Mouse (Mus musculus) hindlimb bud, embryonic 11.5 days (tissue): ENCODE results near the gene Slc25a45.
A peak's percentile ranks its signal among the peaks of the same experiment; 100 is the strongest.
"Not testable (repeated sequence)": the region's sequence is repeated elsewhere in the genome, so short reads cannot be mapped to it uniquely, and the experiment has no call there.

Source experiments
- DNase-seq: peaks from one replicate; pipeline ENCODE4 v3.0.0-alpha.2; 2012; ENCODE audit warnings: low read depth, low spot score; ENCODE audit errors: extremely low spot score

The Slc25a45 gene

GRCm38 (mm10) chr19:5851481-5851971, 26.1 kb upstream of the Slc25a45 start:
- no peak for DNase-seq

DNA sequence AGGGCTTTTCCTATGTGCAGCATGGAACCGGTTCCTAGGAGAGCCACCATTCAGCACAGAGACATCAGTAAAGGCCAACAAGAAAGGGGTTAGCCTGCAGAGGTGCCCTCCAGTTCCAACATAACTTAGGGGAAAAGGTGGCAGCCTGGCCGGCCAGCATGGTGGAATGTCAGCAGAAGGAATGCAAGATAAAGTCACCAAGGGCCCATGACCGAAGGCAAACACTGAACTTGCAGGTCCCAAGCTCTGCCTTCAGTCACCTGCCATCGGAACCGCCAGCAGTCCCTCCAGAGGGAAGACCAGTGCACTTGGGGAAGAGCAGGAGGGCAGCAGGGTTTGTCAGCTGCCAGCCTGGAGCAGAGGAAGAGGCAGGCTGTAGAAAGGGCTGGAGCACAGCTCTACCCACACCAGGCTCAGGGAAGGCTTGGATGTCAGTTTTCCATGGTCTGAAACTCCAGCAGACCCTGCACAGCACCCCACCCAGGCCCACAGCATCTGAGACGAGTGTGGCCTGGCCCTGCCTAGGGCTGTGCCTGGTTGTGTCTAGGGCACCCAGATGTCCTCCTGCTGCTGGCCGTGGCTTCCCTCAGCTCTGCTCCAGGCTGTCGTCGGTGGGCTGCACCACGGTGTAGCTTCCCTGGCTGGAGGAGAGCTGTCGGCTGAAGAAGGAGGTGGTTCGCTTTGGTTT, 25.4 kb upstream of the Slc25a45 start:
- DNase-seq: no peak

DNA sequence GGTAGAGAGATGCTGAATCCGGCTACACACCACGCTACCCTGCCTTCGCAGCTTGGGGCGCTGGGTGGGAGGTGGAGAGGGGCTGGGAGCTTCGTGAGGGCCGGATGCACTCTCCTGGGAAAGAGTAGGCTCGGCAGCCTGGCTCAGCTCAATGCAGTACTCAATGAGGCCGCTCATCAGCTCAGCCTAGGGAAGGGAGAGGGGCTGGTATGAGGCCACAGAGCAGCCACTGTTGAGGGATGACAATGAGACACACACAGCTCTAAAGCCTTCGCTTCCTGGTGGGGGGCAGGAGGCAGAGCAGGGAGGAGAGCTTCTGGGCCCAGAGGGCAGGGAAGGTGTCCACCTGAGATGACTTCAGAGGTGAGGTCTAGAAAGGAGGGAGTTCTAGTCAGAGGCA, 21.0 kb upstream of the Slc25a45 start:
- no peak for DNase-seq

- DNase-seq: no peak
These were observed 15.1 kb upstream of the Slc25a45 start for GRCm38 (mm10) chr19:5862335-5863085.

GRCm38 (mm10) chr19:5863776-5864175, 13.8 kb upstream of the Slc25a45 start:
- DNase-seq: no peak

DNA sequence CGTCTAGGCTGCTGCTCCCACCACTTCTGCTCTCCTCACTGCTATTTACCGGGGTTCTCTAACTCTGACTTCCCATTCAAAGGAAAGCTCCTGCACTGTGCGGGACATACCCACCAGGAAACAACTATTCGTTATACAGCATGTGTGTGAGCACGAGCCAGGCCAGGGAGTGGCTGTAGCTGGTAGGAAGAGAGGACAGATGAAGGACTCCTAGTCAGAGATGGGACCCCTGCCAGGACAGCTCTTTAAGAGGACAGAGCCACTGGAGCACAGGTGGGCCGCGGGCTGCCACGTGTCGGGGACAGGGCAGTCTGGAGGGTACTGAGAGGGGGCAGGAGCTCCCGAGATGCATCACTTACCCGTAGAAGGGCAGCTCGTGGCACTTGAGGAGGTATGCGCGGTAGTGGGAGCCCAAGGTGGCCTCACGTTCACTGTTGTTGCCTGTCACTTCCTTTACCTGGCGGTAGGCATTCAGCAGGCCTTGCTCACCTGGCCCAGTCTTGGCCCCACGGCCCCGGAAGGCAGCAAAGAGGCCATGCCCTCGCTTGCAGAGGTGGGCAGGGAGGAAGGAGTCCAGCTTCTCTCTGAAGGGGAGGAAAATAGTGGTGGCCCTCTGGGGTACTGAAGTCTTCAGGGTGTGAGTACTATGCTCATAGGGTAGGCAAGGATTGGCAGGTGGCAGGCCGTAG, 12.8 kb upstream of the Slc25a45 start:
- no peak for DNase-seq

DNA sequence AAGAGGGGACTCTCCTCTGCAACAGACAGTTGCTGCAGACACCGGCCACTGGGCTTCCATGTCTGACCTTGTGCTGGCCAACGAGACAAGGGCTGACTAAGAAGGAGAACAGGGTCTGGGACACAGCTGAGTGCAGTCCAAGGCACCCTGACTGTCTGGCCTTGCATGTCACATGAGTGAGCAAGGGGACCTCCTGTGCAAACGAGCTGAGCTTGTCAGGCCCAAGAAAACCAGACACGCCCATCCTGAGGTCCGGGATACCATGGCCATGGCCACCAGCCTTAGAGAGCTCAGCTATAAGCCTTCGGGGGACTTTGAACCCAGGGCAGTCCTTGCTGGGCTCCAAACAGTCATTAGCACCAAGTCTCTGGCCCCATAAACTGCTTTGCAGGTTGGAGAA, 9.5 kb upstream of the Slc25a45 start:
- DNase-seq: no peak

- no peak for DNase-seq
These were observed 6.3 kb upstream of the Slc25a45 start for GRCm38 (mm10) chr19:5871273-5871672.

DNA sequence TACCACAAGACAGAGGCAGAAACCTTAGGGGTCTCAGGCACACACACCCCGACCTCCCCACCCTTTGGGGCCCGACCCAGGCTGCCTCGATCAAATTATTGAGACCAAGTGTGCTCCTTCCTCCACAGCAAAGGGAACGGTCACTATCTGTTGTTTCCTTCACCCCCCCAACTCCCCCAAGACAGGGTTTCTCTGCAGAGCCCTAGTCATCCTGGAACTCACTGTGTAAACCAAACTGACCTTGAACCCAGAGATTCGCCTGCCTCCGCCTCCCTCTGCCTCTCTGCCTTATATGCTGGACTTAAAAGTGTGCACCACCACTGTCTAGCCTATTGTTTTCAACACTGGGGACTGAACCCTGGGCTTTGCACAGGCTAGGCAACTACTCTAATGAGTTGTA, 5.9 kb upstream of the Slc25a45 start:
- DNase-seq: no peak

- no peak for DNase-seq
These were observed 5.1 kb upstream of the Slc25a45 start for GRCm38 (mm10) chr19:5872528-5872927.

DNA sequence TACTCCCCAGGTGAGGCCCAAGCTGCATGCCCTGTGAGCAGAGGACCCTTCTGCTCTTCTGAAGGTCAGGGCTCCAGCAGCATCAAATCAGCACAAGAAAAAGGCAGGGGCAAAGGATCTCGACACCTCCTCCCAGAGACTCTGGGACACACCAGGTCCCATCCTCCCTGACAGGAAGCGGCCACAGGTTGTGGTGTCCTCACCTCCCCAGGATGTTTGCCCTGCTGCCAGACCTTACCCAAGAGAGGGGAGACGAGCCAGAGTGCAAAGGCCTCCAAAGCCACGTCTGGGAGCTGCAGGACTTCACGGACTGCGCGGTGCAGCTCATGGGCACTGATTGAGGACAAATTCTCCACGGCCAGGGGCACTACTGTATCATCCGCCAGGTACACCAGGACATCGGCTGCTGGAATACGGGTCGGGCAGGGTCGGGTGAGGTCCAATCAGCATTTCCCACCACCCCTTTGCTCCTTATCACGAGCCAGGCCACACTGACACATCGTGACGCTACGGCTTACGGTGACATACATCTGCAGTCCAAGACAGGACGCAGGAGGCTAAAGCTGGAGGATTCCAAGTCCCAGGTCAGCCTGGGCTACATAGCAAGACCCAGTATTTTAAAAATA, 4.6 kb upstream of the Slc25a45 start:
- DNase-seq: no peak

DNA sequence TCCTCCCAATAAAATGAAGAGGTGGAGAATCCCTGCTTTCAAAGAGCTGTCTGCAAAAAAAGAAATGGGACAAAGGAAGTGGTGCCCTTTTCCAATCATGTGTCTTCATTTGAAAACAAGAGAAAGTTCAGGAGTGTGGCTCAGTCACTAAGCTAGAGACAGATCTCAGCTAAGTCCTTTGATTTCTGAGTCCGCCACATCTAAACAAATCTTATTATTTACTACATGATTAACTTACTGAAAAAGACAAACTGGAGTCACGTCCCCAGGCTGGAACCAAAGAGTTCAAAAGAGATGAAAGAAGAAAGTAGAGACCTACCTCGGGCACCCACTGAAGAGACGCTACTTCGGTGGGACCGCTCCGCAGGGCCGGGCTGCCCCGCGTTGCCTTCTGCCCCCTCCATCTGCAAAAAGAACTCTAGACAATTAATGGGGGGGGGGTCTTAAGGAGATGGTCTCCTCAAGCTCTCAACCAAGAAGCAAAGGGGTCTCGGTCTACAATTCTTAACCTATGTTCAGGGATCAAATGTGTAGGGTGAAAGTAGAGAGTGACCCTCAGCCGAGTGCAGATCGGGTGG, 3.1 kb upstream of the Slc25a45 start:
- DNase-seq: no peak

GRCm38 (mm10) chr19:5874969-5875480, 2.6 kb upstream of the Slc25a45 start, which contains the start of gene Frmd8:
Gene Frmd8 (minus strand): TSS chr19:5875274.
- DNase-seq: peak; percentile 88

- no peak for DNase-seq
These were observed 734 bp downstream of the Slc25a45 start for GRCm38 (mm10) chr19:5878362-5878722.

GRCm38 (mm10) chr19:5878916-5879315, 1.3 kb downstream of the Slc25a45 start:
- DNase-seq: no peak

DNA sequence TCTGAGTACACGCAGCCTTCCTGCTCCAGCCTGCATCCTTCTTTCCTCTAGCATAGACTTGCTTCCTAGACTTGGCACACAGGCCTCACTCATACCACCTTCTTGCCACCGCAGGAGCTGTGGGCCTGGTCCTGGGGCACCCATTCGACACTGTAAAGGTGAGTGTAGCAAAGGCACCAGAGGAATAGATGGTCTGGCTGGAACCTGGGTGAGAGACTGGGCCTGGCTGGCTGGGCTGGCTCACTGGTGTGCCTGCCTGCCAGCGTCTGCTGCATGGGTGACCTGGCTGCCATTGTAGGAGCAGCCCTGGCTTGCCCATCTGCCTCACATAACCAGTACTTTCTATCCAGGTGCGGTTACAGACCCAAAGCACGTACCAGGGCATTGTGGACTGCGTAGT, 2.1 kb downstream of the Slc25a45 start:
- no peak for DNase-seq

- DNase-seq: no peak
These were observed 3.5 kb downstream of the Slc25a45 start for GRCm38 (mm10) chr19:5881155-5881554.

DNA sequence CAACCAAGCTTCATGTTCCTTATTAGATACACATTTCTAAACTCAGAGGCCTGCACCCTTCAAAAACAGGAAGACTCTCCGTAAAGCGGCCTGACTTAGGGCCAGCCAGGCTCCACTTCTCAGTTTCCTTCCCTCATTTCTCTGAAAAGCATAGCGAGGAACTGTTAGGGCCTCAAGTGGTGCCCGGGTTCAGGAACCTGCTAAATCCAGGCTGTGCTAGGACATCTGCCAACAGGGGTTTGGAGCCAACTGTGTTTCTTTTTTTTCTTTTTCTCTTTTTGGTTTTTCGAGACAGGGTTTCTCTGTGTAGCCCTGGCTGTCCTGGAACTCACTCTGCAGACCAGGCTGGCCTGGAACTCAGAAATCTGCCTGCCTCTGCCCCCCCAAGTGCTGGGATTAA, 4.5 kb downstream of the Slc25a45 start:
- not testable (repeated sequence) for DNase-seq

DNA sequence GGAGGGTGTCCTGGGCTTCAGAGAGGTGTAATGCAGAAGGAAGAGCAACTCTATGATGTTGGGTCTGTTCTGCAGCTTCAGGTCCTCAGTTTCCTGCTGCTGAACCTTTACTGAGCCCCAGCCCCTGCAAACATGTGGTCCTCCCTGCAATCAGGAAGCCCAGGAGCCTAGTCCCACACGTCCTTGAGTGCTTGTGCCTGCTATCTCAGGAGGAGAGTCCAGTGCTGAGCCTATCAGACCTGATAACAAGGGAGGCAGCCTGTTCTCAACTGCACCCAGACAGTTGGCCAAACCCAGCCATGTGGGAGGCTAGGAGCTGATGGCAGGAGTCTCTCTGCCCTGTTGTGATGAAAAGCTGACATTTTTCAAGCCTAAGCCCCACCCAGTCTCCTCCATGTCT, 6.3 kb downstream of the Slc25a45 start:
- no peak for DNase-seq

GRCm38 (mm10) chr19:5885838-5886237, 8.2 kb downstream of the Slc25a45 start:
- DNase-seq: no peak
